Mouse (Mus musculus): ENCODE measurements at regions not wholly inside any gene's neighbourhood (a gene's known extent, or its start where the extent isn't known, plus 50 kb on each side); places are given as distances from the start of the nearest gene placed in this dataset.
A peak's percentile ranks its signal among the peaks of the same experiment; 100 is the strongest.
"Not testable (repeated sequence)": the region's sequence is repeated elsewhere in the genome, so short reads cannot be mapped to it uniquely, and the experiment has no call there.

- no peak for DNase-seq (ENCODE audit: low spot score)
Observed at GRCm38 (mm10) chr2:79018732-79019423, 151.0 kb downstream of the Ube2e3 start.

DNA sequence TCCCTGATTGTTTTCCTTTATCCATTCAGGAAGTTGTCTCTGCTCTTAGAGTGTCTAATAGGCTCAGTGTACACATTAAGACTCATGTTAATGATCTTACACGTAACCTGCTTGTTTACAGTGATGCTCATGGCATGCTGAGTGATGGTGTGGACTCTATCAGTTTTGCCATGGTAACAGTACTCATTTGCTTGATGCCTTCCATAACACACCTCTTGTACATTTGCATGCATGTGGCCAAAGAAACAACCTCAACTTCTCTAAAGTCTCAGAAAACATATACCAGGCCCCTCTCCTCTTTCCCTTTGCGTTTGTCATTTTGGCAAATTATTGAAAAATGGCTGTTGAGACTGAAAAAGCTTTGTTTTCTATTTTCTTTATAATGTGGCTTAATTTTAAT, 155.0 kb downstream of the Ube2e3 start:
- no peak for DNase-seq (ENCODE audit: low spot score)

DNA sequence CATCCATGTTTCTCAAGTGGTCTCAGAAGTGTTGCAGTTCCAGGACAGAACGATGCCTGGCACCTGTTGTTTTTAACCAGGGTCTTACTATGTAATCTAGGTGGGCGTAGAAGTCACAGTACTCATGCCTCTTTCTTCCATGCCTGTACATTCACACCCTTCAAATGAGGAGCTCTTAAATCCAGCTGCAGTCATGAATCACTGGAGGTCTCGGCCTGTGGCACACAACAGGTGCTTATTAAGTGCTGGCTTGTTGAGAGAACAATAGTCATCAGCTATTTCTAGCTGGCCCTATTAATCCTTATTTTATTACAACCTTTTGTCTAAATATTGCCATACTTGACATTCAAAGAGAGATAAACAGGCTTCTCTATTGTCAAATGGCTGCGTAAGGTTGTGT, 157.8 kb downstream of the Ube2e3 start:
- no peak for DNase-seq (ENCODE audit: low spot score)

- no peak for DNase-seq (ENCODE audit: low spot score)
Observed at GRCm38 (mm10) chr2:79030990-79031389, 163.1 kb downstream of the Ube2e3 start.

GRCm38 (mm10) chr2:79036296-79036695, 168.4 kb downstream of the Ube2e3 start:
- no peak for DNase-seq (ENCODE audit: low spot score)

DNA sequence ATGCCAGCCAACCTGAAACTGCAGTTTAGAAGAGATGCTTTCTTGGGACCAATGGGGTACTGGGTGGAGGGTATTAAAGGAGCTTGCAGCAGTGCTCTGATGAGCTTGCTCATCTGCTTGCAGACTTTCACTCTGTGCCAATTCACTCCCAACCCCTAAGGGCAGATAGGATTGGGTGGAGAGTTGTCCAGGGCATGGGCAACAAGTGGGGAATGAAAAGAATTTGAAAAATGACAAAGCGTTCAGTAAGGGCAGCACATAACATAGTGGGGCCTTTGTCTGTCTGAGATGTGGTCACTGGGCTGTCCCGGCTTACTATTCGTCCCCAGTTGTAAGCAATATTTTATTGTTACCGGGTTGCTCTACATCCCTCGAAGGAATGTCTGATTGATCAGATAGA, 170.7 kb downstream of the Ube2e3 start:
- no peak for DNase-seq (ENCODE audit: low spot score)

DNA sequence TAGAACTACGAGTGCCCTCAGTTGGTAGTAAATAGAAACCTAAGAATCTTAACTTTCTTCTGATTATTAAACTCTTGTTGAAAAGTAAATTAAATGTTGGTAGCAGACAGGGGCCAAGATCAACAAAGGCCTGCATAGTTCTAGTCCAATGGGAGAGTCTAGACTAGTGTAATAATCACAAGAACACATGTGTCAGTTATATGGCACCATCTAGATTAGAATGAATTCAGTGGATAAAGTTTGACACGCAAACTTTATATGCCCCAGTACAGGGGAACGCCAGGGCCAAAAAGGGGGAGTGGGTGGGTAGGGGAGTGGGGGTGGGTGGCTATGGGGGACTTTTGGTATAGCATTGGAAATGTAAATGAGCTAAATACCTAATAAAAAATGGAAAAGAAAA, 176.9 kb downstream of the Ube2e3 start:
- not testable (repeated sequence) for DNase-seq (ENCODE audit: low spot score)

- no peak for DNase-seq (ENCODE audit: low spot score)
Observed at GRCm38 (mm10) chr2:79045508-79045907, 177.6 kb downstream of the Ube2e3 start.

DNA sequence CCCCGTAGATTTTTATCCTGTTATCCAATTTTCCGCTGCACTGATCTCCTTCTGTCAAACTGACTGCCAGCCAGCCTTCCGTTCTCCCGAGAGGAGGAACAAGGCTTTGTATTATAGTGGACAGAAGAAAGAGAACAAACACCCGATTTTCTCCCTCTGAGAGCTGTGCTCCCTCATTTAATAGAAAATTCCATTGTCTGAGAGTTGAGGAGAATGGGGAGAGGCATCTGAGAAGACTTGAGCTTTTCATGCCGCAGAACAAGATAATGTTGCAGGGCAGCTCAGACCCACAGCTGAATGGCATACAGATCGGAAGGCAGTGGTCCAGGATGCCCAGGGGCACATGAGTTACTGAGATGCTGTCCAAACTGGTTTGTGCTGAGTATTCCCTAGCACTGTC, 180.1 kb downstream of the Ube2e3 start:
- peak; percentile 79 for DNase-seq (ENCODE audit: low spot score)

DNA sequence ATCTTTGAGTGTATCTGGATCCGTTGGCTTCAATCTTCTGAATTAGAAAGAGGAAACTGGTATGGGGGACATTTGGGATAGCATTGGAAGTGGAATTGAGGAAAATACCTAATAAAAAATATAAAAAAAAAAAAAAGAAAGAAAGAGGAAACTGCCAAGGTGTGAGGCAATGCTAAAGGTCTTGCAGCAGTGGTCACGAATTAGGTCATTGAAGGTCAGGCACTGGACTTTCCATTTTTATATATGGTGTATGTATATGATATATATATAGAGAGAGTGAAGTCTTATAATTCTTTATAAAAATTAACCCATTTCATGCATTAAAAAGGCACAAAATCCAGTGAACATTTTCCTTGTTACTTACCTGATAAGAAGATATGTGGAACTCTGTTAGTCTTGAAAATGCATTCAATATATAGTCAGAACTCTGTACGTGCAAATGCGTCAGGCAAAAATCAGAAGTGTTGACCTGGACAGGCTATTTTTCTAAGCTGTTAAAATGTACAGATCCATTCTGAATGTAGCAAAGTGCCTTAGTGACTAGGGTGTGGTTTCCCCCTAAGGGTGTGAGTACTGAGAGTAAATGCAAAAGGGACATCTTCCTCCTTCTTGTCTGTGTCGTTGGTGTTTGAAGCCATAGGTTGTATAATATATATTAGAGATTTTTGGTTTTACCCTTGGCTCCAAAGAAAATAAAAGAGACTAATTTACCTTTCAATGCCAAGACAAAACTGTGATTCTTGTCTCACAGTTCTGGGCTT, 181.0 kb downstream of the Ube2e3 start:
- no peak for DNase-seq (ENCODE audit: low spot score)

DNA sequence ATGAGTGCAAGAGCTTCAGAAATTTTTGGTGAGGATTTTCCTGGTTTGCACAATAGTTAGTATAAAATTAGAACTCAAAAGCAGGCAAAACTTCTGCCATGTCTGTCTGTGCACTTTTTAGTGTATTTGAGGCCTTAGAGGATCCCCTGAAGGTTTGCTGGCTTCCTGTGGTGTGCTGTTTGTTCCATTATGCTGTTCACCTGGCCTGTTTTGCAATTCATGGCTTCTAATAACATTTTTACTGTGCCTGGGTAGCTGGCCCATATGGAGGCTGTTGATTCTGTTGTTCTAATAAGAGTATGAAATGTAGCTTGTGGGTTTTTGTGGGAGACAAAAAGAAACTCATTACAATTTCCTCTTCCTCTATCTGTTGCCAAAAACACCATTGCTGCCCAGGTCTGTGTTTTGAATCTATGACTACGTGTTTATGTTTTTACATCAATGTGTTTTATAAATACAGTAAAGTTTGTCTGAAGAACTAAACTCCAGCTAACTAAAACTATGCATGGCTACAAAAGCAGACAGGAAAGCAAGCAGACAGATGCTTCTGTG, 182.6 kb downstream of the Ube2e3 start:
- no peak for DNase-seq (ENCODE audit: low spot score)

DNA sequence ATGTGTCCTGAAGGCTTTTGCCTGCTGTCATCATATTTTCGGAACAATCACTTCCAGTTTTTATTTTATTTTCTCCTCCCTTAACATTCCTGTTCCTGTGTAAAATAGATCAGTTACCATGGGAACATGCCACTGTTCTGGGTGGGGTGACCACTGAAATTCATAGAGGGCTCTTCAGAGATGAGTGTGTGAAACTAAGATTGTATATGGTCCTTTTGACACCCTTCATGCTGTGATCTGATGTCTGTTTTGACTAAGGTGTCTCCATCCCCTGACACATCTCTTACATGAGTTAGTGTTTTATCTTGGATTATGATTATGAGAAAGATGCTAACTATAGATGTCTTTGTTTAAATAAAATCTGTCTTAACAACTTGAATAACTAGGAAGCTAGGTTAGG, 184.3 kb downstream of the Ube2e3 start:
- no peak for DNase-seq (ENCODE audit: low spot score)

DNA sequence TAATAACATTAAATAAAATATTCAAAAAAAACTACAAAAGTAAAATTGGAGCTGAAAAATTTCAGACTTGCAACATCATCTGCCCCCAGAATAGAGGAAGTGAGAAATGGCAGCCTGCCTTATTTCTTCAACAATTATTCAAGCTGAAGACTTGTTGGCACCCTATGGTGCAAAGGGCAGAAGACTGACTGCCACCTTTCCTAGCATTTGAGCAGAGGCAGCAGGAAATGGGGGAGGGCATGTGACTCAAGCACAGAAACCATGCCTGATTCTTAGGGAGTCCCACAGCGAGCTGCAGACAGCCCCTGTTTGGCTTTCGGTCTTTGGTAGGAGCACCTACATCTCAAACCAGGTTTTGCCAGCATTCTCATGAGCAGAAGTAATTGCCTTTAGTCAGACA, 188.2 kb downstream of the Ube2e3 start:
- no peak for DNase-seq (ENCODE audit: low spot score)

- no peak for DNase-seq (ENCODE audit: low spot score)
Observed at GRCm38 (mm10) chr2:79059115-79059943, 191.4 kb downstream of the Ube2e3 start.

- DNase-seq (ENCODE audit: low spot score), result no peak
Observed at GRCm38 (mm10) chr2:79059944-79060238, 192.0 kb downstream of the Ube2e3 start.

DNA sequence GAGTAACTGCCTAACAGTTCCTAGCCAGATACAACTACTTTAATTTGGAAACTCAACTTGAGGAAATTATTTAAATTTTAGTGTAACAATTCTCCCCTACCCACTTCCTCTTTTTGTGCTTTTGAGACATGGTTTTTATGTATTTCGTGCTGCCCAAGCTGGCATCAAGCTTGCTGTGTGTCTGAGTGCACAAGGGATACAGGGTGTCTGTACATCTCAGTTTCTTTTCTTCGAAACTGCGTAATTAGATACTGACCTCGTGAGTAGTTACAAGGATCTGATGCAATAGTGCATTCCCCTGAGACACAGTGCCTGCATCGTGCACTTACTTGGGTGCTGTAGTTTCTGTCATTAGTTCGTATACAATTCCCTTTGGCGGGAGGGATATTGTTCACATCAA, 192.4 kb downstream of the Ube2e3 start:
- DNase-seq (ENCODE audit: low spot score), result no peak

DNA sequence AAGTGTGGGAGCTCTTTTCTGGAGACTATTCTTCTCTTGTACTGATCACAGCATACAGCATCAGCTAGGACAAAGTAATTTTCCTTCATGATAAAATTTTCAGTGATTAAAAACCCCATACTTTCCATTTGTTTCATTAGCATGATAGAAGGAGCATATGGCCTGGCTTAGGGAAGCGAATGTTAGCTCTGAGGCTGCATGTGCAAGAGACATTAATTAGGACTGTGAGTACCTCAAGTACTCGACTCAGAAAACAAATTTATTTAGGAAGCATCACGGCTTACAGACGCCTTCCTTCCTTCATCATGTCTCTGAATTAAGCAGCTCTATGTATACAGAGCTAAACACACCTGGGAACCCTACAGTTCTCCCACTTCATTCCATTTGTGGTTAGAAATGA, 193.6 kb upstream of the Itga4 start:
- DNase-seq (ENCODE audit: low spot score), result no peak

- no peak for DNase-seq (ENCODE audit: low spot score)
Observed at GRCm38 (mm10) chr2:79062196-79062636, 193.0 kb upstream of the Itga4 start.

DNA sequence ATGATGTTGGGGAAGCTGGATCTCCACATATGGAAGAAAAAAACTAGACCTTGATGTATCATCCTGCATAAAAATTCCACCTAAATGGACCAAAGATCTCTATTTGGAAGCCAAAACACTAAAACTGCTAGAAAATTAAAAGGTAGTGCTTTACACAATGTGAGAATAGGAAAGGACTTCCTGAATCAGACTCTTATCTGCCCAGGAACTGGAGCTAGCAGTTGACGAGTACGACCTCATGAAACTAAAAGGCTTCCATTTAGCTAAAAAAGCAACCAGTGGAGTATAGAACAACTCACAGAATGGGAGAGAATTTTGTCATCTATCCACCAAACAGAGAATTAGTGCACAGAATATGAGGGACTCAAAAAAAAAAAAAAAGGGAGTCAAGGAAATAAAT, 191.6 kb upstream of the Itga4 start:
- DNase-seq (ENCODE audit: low spot score), result no peak

DNA sequence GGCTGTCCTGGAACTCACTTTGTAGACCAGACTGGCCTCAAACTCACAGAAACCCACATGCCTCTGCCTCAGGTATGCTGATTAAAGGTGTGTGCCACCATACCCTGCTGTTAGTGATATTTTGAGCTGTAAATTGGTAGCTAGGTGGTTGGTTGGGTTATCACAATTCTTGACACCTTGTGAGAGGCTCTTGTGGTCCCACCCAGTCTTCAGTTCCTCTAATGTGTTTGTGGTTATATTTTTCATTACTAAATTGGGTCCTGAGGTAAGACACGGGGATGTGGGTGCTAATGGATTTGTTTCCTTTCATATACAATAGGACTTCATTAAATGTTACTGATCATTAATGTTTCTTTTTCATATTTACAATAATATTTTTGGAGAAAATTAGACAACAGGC, 189.9 kb upstream of the Itga4 start:
- DNase-seq (ENCODE audit: low spot score), result no peak

- no peak for DNase-seq (ENCODE audit: low spot score)
Observed at GRCm38 (mm10) chr2:79076115-79076514, 179.1 kb upstream of the Itga4 start.

DNA sequence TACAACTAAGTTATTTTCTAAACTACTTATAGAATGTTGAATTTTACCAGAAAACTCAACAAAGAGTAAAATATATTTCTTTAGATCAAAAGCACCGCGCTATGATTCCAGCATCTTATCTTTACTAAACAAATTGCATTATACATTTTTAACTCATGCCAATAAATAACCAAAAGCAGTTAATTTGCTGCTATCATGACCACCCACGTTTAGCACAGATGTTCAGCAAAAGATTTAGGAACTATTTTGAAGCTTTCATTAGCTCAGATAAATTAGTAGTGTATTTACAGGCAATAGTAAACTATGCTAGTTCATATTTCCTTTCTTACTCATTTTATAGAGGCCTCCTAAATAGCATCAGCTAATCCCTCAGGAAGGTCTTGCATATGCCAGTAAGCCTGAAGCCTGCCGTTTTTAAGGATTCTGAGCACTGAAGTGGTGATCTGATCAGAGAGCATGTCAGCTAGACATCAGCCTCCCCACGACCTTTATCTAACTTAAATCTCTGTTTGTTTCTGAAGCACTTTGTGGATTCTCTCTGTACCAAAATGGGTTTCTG, 176.3 kb upstream of the Itga4 start:
- DNase-seq (ENCODE audit: low spot score), result no peak
